Comparison of ENCODE assay signal across 8 mouse cellular contexts in genomic region chr8:83876080-83876837, GRCm38 (mm10). TPM values are rescaled to one million over a fixed set of nuclear protein-coding genes. Genes with fewer than 3 reads are reported as not detected.
A peak's percentile ranks its signal among the peaks of the same experiment; 100 is the strongest.
DNase-seq lines count a peak whose midpoint lies in the region; ATAC-seq and TF ChIP-seq lines count a peak whose summit lies in the region.

No protein-coding gene starts in this region.

- no peak for DNase-seq in layer of hippocampus, adult 2 months (ENCODE audit: low spot score in 2 of 2)
- DNase-seq in layer of hippocampus, adult 18-20 months (ENCODE audit: low spot score in 2 of 2) = no peak
- peak; percentile 42 for DNase-seq in cerebellum, adult 9-10 months
- DNase-seq in layer of hippocampus, adult 11-12 months (ENCODE audit: low spot score) = no peak
- no peak for DNase-seq in urinary bladder, adult 2 months (ENCODE audit: low spot score)

- H3K4me2 ChIP-seq in heart, embryonic 13.5 days = peak overlapping the region; percentile 99
- peak overlapping the region; percentile 62 for H3K4me2 ChIP-seq in liver, embryonic 15.5 days
- H3K4me2 ChIP-seq in stomach, embryonic 16.5 days (ENCODE audit: low read depth, low read length) = peak overlapping the region; percentile 90

- H3K27ac ChIP-seq in layer of hippocampus, adult 2 months = peak overlapping the region; percentile 92
- H3K27ac ChIP-seq in heart, embryonic 13.5 days (replicated peaks) = 0 out of 2 replicates have a peak overlapping the region, but pooled peaks have one; percentile 3
- H3K27ac ChIP-seq in liver, embryonic 15.5 days (replicated peaks) = no peak overlapping the region
- peak overlapping the region; percentile 68 for H3K27ac ChIP-seq in stomach, embryonic 16.5 days (ENCODE audit: low read length)

- under 1% methylated on average over 41 of the region's 41 CpGs for WGBS in heart, embryonic 13.5 days
- 2% methylated on average over 41 of the region's 41 CpGs for WGBS in liver, embryonic 15.5 days (ENCODE audit: insufficient replicate concordance)
- 2% methylated on average over 41 of the region's 41 CpGs for WGBS in stomach, embryonic 16.5 days

- H3K9ac ChIP-seq in heart, embryonic 13.5 days = peak overlapping the region; percentile 86
- H3K9ac ChIP-seq in liver, embryonic 15.5 days = no peak overlapping the region
- H3K9ac ChIP-seq in stomach, embryonic 16.5 days (ENCODE audit: low read length) = peak overlapping the region; percentile 87

- no peak for ATAC-seq in heart, embryonic 13.5 days (ENCODE audit: extremely low read depth, insufficient number of reproducible peaks, low FRiP score, low TSS enrichment)
- no peak for ATAC-seq in liver, embryonic 15.5 days (ENCODE audit: insufficient read depth)
- no peak for ATAC-seq in stomach, embryonic 16.5 days (ENCODE audit: insufficient read depth, low FRiP score)

- no peaks in the 10 kb centered on the region for H3K36me3 ChIP-seq in heart, embryonic 13.5 days
- no peaks in the 10 kb centered on the region for H3K36me3 ChIP-seq in liver, embryonic 15.5 days (replicated peaks)
- H3K36me3 ChIP-seq in stomach, embryonic 16.5 days (ENCODE audit: control insufficient read depth, insufficient read depth, low read length) = no peaks in the 10 kb centered on the region

- H3K4me3 ChIP-seq in layer of hippocampus, adult 2 months = peak overlapping the region; percentile 70
- H3K4me3 ChIP-seq in heart, embryonic 13.5 days = peak overlapping the region; percentile 77
- peak overlapping the region; percentile 47; the same call in 1 of the 2 replicates for H3K4me3 ChIP-seq in liver, embryonic 15.5 days (replicated peaks)
- peak overlapping the region; percentile 71 for H3K4me3 ChIP-seq in stomach, embryonic 16.5 days (replicated peaks; ENCODE audit: low read length)

- peaks cover 22% of the 10 kb centered on the region for H3K4me1 ChIP-seq in heart, embryonic 13.5 days
- peaks cover 8% of the 10 kb centered on the region; the same call in 1 of the 2 replicates for H3K4me1 ChIP-seq in liver, embryonic 15.5 days (replicated peaks)
- peaks cover 12% of the 10 kb centered on the region for H3K4me1 ChIP-seq in stomach, embryonic 16.5 days (ENCODE audit: control insufficient read depth, insufficient read depth, low read length)

- H3K9me3 ChIP-seq in heart, embryonic 13.5 days = no peaks in the 10 kb centered on the region
- no peaks in the 10 kb centered on the region for H3K9me3 ChIP-seq in liver, embryonic 15.5 days (replicated peaks)
- no peaks in the 10 kb centered on the region for H3K9me3 ChIP-seq in stomach, embryonic 16.5 days (replicated peaks; ENCODE audit: control insufficient read depth, low read length)

- peaks cover 32% of the 10 kb centered on the region for H3K27me3 ChIP-seq in heart, embryonic 13.5 days (replicated peaks)
- peaks cover 61% of the 10 kb centered on the region for H3K27me3 ChIP-seq in liver, embryonic 15.5 days
- peaks cover 3% of the 10 kb centered on the region; the same call in 1 of the 2 replicates for H3K27me3 ChIP-seq in stomach, embryonic 16.5 days (ENCODE audit: control insufficient read depth, insufficient read depth, low read length)

- no peak for TF ChIP-seq CTCF in layer of hippocampus, adult 2 months (conservative IDR thresholded peaks at IDR 0.05)

RNA-seq across cellular contexts. Expression of gene Adgrl1, which starts 23.6 kb away (rescaled TPM):
- total RNA-seq in layer of hippocampus, adult 2 months (2021) = 100 to 1,000 TPM; 328 to 329 TPM
- 100 to 1,000 TPM; 306 to 309 TPM for total RNA-seq in layer of hippocampus, adult 18-20 months (2021)
- 8.5 and 8.7 TPM in 2 replicates for polyA plus RNA-seq in heart, embryonic 13.5 days (2015; fragmentation: Nextera tagmentation; extraction: Ambion mirVana)
- polyA plus RNA-seq in liver, embryonic 15.5 days (2015; fragmentation: Nextera tagmentation; extraction: Ambion mirVana) = 1.1 and 1.6 TPM in 2 replicates
- polyA plus RNA-seq in stomach, embryonic 16.5 days (2015; fragmentation: Nextera tagmentation; extraction: Ambion mirVana) = 12.6 and 13.2 TPM in 2 replicates
- polyA plus RNA-seq in urinary bladder, adult 2 months (2012; rRNA removed) = 39.4 and 48.3 TPM in 2 replicates
